Mouse (Mus musculus) lung, adult 18-20 months (tissue): Measurements from ENCODE around the gene Chn1.

Experiments used
- DNase-seq, 2 experiments: peaks; one replicate each; pipeline ENCODE4 v3.0.0; 2022; ENCODE audit warnings: mixed read lengths in 2 of 2

Chn1 gene

DNA sequence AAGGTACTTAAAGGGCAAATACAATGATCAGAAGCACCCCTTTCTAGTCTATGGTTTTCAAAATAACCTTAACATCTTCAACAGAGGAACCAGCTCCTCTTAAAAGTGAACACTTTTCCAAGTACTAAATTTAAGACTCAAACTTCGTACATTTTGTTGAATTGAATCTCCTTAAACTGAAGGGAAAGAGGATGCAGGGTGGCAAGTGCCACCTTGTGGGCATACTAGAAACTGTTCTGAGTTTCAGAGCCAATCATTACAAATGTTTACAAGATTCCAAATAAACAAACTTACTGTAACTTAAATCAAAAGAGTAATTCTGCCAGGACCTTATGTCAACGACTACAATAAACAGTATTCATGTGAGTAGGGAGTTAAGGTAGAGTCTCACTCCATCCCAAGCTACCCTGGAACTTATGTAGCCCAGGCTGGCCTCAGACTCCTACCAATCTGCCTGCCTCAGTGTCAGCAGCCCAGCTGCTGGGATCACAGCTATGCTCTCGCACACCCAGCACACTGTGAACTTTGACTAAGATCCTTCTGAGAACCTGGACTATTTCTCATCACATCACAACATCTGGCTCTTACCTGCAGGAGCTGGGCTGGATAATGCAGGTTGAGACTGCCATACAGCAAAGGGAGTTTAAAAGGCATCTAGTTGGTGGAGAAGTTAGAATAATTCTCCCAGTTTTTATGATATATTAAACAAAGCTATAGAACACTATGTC is 29.3 kb downstream of the Chn1 start:
- DNase-seq: peak in 1 of 2 experiments; percentile 19

DNA sequence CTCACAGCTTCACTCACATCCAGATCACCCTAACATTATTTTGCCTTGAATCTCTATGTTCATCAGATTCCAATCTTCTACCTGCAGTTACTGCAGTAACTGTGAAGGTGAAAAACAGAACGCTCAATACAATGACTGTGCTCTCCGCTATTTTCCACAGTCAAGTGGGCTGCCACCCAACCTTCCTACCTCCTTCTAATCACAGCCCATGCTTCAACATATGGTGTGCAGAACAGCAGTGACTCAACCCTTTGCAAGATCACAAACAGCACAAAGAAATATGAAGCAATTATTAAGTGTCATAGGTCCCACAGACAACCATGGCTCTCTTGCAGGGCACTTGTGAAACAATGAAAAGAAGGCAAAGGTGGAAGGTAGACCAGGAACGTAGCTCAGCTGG is 33.9 kb downstream of the Chn1 start:
- no peak for DNase-seq

DNA sequence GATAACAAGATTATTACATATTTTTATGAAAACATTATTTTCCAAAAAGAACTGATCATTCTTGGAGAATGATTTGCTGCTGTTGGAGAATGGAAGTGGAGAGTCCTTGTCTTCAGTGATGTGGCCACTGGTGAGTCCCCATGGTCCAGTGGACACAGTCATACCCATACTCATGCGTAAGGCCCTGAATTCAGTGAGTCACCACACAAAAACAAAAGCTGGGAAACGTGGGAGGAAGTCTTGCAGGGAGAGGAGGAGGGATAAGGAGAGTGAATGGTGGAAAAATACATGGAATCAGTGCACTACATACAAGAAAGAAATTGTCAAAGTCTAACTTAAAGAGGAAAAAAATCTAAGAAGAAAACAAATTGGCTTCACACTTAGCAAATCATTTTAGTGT is 47.3 kb downstream of the Chn1 start:
- no peak for DNase-seq

GRCm38 (mm10) chr2:73724934-73725333 is 50.2 kb downstream of the Chn1 start:
- DNase-seq: no peak

- no peak for DNase-seq
Measured at GRCm38 (mm10) chr2:73721821-73722220, 53.3 kb downstream of the Chn1 start.

GRCm38 (mm10) chr2:73712481-73712880 is 62.7 kb downstream of the Chn1 start:
- no peak for DNase-seq

DNA sequence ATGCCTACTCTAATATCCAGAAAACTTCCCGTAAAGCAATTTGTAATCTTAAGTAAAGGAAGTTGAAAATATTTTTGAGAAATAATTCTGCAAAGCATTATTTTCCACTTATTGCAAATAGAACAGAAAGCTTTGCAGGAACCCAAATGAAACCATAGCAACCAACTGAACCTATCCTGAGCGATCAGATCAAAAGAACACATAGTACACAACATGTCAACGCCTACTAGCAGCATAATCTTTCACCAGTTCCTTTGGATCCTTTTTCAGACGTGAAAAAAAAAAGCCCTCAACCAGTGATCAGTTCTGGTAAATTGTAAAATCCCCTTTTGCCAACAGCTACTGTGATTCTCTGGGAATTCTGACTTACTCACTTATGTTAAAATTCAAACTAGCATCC is 82.1 kb downstream of the Chn1 start:
- no peak for DNase-seq

GRCm38 (mm10) chr2:73690783-73691604 is 84.2 kb downstream of the Chn1 start:
- no peak for DNase-seq

DNA sequence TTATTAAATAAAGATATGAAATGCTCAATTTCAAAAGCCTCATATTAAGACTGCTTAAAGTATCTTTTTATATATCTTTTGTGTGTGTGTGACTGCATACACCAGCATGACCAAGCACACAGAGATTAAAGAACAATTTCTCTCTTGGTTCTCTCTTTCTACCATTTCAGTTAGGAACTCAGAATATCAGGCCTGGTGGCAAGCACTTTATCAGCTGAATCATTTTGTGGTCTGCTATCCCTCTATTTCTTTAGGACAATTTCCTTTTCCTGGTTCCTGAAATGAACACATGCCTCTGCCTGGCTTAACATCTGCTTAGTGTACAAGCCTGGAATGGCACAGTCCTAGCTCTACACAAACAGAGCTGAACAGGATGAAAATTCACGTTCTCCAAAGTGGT is 92.6 kb downstream of the Chn1 start:
- no peak for DNase-seq

- peak; percentile 36 to 60 for DNase-seq
Measured at GRCm38 (mm10) chr2:73680425-73681027, 94.6 kb downstream of the Chn1 start.

DNA sequence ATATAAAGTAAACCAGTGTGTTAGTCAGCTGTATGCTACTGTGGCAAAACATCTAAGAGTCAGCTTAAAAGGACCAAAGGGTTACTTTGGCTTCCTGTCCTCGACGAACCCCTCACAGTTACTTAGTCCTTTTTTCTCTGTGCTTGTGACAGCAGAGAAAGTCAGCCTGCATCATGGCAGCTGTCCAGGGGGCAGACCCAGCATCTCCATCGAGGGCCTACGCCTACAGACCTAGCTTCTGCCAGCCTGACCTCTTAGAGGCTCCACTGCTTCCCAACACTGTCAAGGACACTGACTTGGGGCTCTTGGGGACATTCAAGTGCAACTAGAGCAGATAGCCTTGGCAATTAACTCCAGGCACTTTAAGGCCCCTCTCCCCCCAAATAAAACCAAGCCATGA is 106.5 kb downstream of the Chn1 start:
- no peak for DNase-seq

- no peak for DNase-seq
Measured at GRCm38 (mm10) chr2:73660566-73661134, 114.5 kb downstream of the Chn1 start.

- DNase-seq: peak; percentile 10 to 27
Measured at GRCm38 (mm10) chr2:73659726-73660565, 115.2 kb downstream of the Chn1 start.

GRCm38 (mm10) chr2:73659041-73659440 is 116.1 kb downstream of the Chn1 start:
- no peak for DNase-seq

DNA sequence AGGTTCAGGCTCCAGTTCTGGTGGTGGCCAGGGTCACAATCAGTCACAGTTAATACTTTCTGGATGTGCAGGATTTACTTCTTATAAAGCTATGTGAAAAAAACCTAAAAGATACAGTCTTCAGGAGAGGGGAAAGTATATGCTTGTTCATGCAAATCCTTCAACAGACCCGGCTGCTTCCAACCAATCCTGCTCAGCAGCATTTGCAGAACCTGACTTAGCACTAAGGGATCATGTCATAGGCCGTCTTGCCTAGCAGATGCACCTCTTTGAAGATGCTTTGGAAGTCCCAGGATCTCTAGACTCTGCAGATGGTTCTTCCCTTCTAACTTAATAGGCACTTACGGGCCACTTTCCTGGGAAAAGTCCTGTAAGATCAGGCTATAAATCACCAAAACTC is 117.2 kb downstream of the Chn1 start:
- no peak for DNase-seq

- peak; percentile 70 to 78 for DNase-seq
Measured at GRCm38 (mm10) chr2:73657151-73657550, 118.0 kb downstream of the Chn1 start.

GRCm38 (mm10) chr2:73655663-73656062 is 119.5 kb downstream of the Chn1 start:
- no peak for DNase-seq

DNA sequence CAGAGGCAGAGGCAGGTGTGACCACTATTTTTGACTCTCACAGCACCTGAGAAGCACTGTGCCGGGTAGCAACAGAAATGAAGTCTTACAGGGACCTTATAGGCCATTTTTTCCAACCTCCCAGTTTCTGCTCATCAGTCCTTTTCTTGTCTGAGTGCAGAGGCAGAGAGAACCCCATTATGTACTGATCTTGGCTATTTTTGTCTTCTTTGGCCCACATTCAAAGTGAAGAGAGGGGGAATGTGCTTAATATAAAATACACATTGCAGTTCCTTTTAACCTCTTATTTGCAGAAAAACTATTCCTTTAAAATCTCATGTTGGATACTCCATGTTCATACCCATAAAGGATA is 120.3 kb downstream of the Chn1 start:
- no peak for DNase-seq

GRCm38 (mm10) chr2:73654059-73654891 is 120.9 kb downstream of the Chn1 start:
- DNase-seq: no peak

DNA sequence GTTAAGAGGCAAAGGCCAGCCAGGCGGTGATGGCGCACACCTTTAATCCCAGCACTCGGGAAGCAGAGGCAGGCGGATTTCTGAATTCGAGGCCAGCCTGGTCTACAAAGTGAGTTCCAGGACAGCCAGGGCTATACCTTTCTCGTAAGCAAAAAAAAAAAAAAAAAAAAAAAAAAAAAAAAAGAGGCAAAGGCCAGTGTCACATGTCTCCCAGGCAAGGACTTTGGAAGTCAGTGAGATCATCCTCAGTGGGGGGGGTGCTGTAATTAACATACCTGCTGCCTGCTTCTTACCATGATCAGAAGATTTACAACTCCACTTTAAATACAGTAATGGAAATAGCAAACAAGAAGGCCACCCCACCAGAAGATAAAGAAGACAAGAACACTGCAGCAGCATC is 137.5 kb downstream of the Chn1 start:
- no peak for DNase-seq

DNA sequence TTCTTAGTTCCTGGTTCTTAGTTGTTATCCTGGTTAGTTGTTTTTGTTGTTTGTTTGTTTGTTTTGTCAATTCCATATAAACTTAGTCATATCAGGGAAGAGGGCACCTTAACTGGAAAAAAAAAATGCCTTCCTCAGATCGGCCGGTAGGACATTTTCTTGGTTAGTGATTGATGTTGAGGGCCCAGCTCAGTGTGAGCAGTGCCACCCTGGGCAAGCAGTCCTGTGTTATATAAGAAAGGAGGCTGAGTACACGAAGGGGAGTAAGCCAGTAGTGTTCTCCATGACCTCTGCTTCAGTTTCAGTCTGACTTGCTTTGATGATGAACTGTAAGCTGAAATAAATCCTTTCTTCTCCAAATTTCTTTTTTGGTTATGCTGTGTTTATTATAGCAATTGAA is 138.8 kb downstream of the Chn1 start:
- no peak for DNase-seq

GRCm38 (mm10) chr2:73631816-73632215 is 143.3 kb downstream of the Chn1 start:
- DNase-seq: no peak
